Mouse (Mus musculus) ovary, adult 2 months (tissue): ENCODE measurements around the gene Kazn. TPM values are rescaled to one million over a fixed set of nuclear protein-coding genes. Genes with fewer than 3 reads are reported as not detected.

ENCODE experiments used
- polyA plus RNA-seq: library from polyadenylated mRNA; depleted of rRNA; stranded (reverse); fragments of >200 nt; gene quantifications from 2 replicates; pipeline ENCODE4 v1.2.3, GENCODE M21; 2012; rRNA removed

Kazn gene
- polyA plus RNA-seq, result 47.4 and 50.9 TPM in 2 replicates

GRCm38 (mm10) chr4:142239240-142240126 lies at the start of gene Kazn:
Gene Kazn, minus strand, starts transcription at chr4:142239401.

GRCm38 (mm10) chr4:142084131-142084899 lies 154.9 kb downstream of the Kazn start, which contains the start of gene Tmem51:
Gene Tmem51, minus strand, starts transcription at chr4:142084304.

Other genes starting within 250 kb of the Kazn start
- 2.4 and 2.7 TPM in 2 replicates for gene Fhad1, start 224.3 kb downstream of the Kazn start, polyA plus RNA-seq
- 20.9 and 21.7 TPM in 2 replicates for gene Tmem51, start 155.1 kb downstream of the Kazn start, polyA plus RNA-seq